Mouse (Mus musculus) stomach, embryonic 16.5 days (tissue): ENCODE measurements at regions not wholly inside any gene's neighbourhood (a gene's known extent, or its start where the extent isn't known, plus 50 kb on each side); places are given as distances from the start of the nearest gene placed in this dataset.

ENCODE experiments used
- ATAC-seq: fragments of 200-750 bp; cut with Nextera tagmentation; 2 replicates; pipeline ENCODE4 v1.8.0; 2017; ENCODE audit warnings: moderate number of reproducible peaks, moderate TSS enrichment; ENCODE audit not compliant: insufficient read depth, low FRiP score
- H3K27ac ChIP-seq: fragments of 300-500 bp; sonication (generic); 2 replicates; pipeline ENCODE4 v1.5.1; 2014; ENCODE audit warnings: low read length
- H3K27me3 ChIP-seq: fragments of 300-500 bp; sonication (generic); 2 replicates; pipeline ENCODE4 v1.6.1; 2014; ENCODE audit warnings: low read length, control low read depth, mixed read lengths; ENCODE audit not compliant: control insufficient read depth, insufficient read depth
- H3K36me3 ChIP-seq: fragments of 300-500 bp; sonication (generic); 2 replicates; pipeline ENCODE4 v1.6.1; 2014; ENCODE audit warnings: low read length; ENCODE audit not compliant: control insufficient read depth, insufficient read depth
- H3K4me1 ChIP-seq: fragments of 300-500 bp; sonication (generic); 2 replicates; pipeline ENCODE4 v1.6.1; 2014; ENCODE audit warnings: low read length, control low read depth, mixed read lengths; ENCODE audit not compliant: control insufficient read depth, insufficient read depth
- H3K4me2 ChIP-seq: fragments of 300-500 bp; sonication (generic); 2 replicates; pipeline ENCODE4 v1.6.1; 2014; ENCODE audit warnings: low read depth, low read length, mixed read lengths
- H3K4me3 ChIP-seq: fragments of 300-500 bp; sonication (generic); replicated peaks from 2 replicates; pipeline ENCODE4 v1.5.1; 2014; ENCODE audit warnings: mild to moderate bottlenecking, low read length
- H3K9ac ChIP-seq: fragments of 300-500 bp; sonication (generic); 2 replicates; pipeline ENCODE4 v1.6.1; 2014; ENCODE audit warnings: low read length
- H3K9me3 ChIP-seq: fragments of 300-500 bp; sonication (generic); replicated peaks from 2 replicates; pipeline ENCODE4 v1.6.1; 2016; ENCODE audit warnings: low read length, control low read depth; ENCODE audit not compliant: control insufficient read depth
- WGBS: fragments of 180-500 bp; shearing (Covaris S2); extraction: QIAGEN DNeasy Blood & Tissue Kit; methylation state at CpG from one replicate; pipeline ENCODE4 v1.1.7; 2014; 5-methylcytosine and 5-hydroxymethylcytosine counted together

- peaks cover 57% of the 10 kb centered on the region for H3K4me1 ChIP-seq
- WGBS = 10% methylated on average over 12 of the region's 12 CpGs
- peak; percentile 31; the same call in 1 of the 2 replicates for ATAC-seq
- H3K9me3 ChIP-seq = no peaks in the 10 kb centered on the region
- 0 out of 2 replicates have a peak, but pooled peaks cover 3% of the 10 kb centered on the region for H3K27me3 ChIP-seq
- no peak overlapping the region for H3K4me3 ChIP-seq
- peak overlapping the region; percentile 87 for H3K27ac ChIP-seq
- H3K4me2 ChIP-seq = no peak overlapping the region
- peak overlapping the region; percentile 2; the same call in 1 of the 2 replicates for H3K9ac ChIP-seq
- H3K36me3 ChIP-seq = no peaks in the 10 kb centered on the region
Observed at GRCm38 (mm10) chr5:111578977-111579727, 154.6 kb upstream of the Gm26897 start.

GRCm38 (mm10) chr5:111580870-111581771 is 152.6 kb upstream of the Gm26897 start:
- WGBS = 6% methylated on average over 31 of the region's 31 CpGs
- ATAC-seq = no peak
- no peaks in the 10 kb centered on the region for H3K9me3 ChIP-seq
- H3K36me3 ChIP-seq = no peaks in the 10 kb centered on the region
- peak overlapping the region; percentile 63 for H3K9ac ChIP-seq
- peak overlapping the region; percentile 36 for H3K4me3 ChIP-seq
- H3K4me2 ChIP-seq = peak overlapping the region; percentile 54
- H3K4me1 ChIP-seq = peaks cover 46% of the 10 kb centered on the region
- peak overlapping the region; percentile 52 for H3K27ac ChIP-seq
- 0 out of 2 replicates have a peak, but pooled peaks cover 3% of the 10 kb centered on the region for H3K27me3 ChIP-seq

- Histone ChIP-seq H3K27me3 (0 out of 2 replicates have a peak, but pooled peaks cover 3% of the 10 kb centered on the region), H3K9ac (peak overlapping the region; percentile 63; the same call in 1 of the 2 replicates), H3K36me3 (no peaks in the 10 kb centered on the region), H3K27ac (peak overlapping the region; percentile 39), H3K4me3 (0 out of 2 replicates have a peak overlapping the region, but pooled peaks have one; percentile 36), H3K4me2 (peak overlapping the region; percentile 54), H3K9me3 (no peaks in the 10 kb centered on the region), H3K4me1 (peaks cover 42% of the 10 kb centered on the region)
- no peak for ATAC-seq
- 40% methylated on average over 9 of the region's 9 CpGs for WGBS
Observed at GRCm38 (mm10) chr5:111582004-111582403, 151.7 kb upstream of the Gm26897 start.

- no peaks in the 10 kb centered on the region for H3K9me3 ChIP-seq
- 13% methylated on average over 4 of the region's 4 CpGs for WGBS
- H3K36me3 ChIP-seq = no peaks in the 10 kb centered on the region
- peak; percentile 76 for ATAC-seq
- 0 out of 2 replicates have a peak overlapping the region, but pooled peaks have one; percentile 38 for H3K9ac ChIP-seq
- peaks cover 7% of the 10 kb centered on the region; the same call in 1 of the 2 replicates for H3K4me1 ChIP-seq
- peak overlapping the region; percentile 16 for H3K27ac ChIP-seq
- no peak overlapping the region for H3K4me2 ChIP-seq
- no peaks in the 10 kb centered on the region for H3K27me3 ChIP-seq
- no peak overlapping the region for H3K4me3 ChIP-seq
Observed at GRCm38 (mm10) chr5:111590619-111591081, 143.1 kb upstream of the Gm26897 start.

GRCm38 (mm10) chr5:111592807-111593206 is 140.9 kb upstream of the Gm26897 start:
- Histone ChIP-seq H3K36me3 (no peaks in the 10 kb centered on the region), H3K9ac (no peak overlapping the region), H3K4me1 (peaks cover 7% of the 10 kb centered on the region; the same call in 1 of the 2 replicates), H3K4me2 (no peak overlapping the region), H3K27me3 (no peaks in the 10 kb centered on the region), H3K9me3 (no peaks in the 10 kb centered on the region), H3K27ac (no peak overlapping the region), H3K4me3 (no peak overlapping the region)
- 71% methylated on average over 4 of the region's 4 CpGs for WGBS
- no peak for ATAC-seq

- Histone ChIP-seq H3K36me3 (no peaks in the 10 kb centered on the region), H3K4me3 (no peak overlapping the region), H3K9ac (no peak overlapping the region), H3K9me3 (no peaks in the 10 kb centered on the region), H3K27me3 (no peaks in the 10 kb centered on the region), H3K4me1 (peaks cover 12% of the 10 kb centered on the region), H3K4me2 (no peak overlapping the region), H3K27ac (no peak overlapping the region)
- WGBS = 71% methylated on average over 5 of the region's 5 CpGs
- ATAC-seq = no peak
Observed at GRCm38 (mm10) chr5:111594111-111594510, 139.6 kb upstream of the Gm26897 start.

- no peaks in the 10 kb centered on the region for H3K27me3 ChIP-seq
- no peak overlapping the region for H3K27ac ChIP-seq
- no peak for ATAC-seq
- peaks cover 11% of the 10 kb centered on the region for H3K4me1 ChIP-seq
- H3K9me3 ChIP-seq = no peaks in the 10 kb centered on the region
- no peaks in the 10 kb centered on the region for H3K36me3 ChIP-seq
- WGBS = 52% methylated on average over 12 of the region's 12 CpGs
- no peak overlapping the region for H3K4me3 ChIP-seq
- H3K9ac ChIP-seq = no peak overlapping the region
- H3K4me2 ChIP-seq = no peak overlapping the region
Observed at GRCm38 (mm10) chr5:111595438-111595837, 138.3 kb upstream of the Gm26897 start.

- Histone ChIP-seq H3K4me2 (no peak overlapping the region), H3K9ac (peak overlapping the region; percentile 31; the same call in 1 of the 2 replicates), H3K4me1 (peaks cover 10% of the 10 kb centered on the region), H3K27ac (peak overlapping the region; percentile 64), H3K9me3 (no peaks in the 10 kb centered on the region), H3K36me3 (no peaks in the 10 kb centered on the region), H3K4me3 (no peak overlapping the region), H3K27me3 (no peaks in the 10 kb centered on the region)
- 29% methylated on average over 2 of the region's 2 CpGs for WGBS
- ATAC-seq = peak; percentile 15; the same call in 1 of the 2 replicates
Observed at GRCm38 (mm10) chr5:111597733-111598132, 136.0 kb upstream of the Gm26897 start.
